25 mouse cellular contexts compared by ENCODE assay signal in the genomic region with DNA sequence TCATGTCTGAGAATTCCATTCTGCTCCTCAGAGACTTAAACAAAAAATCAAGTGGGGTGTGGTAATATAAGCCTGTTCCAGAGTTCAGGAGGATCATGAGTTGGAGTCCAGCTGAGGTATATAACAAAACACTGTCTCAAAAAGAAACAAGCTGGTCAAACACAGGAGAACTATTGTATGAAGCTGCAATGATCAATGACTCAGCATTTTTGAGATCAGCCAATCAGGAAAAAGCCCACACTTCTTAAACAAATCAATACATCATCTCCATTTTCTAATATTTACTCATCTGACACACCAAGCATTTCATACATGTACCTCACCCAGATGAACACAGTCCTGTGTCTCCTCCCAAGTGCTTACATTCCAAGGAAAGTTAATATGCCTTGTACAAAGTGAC.
"Had no signal": no experiment of that assay in that cellular context is flagged by ENCODE, and none has a peak within 500 bp of the region (broad histone marks: within the 10 kb centered on the region; RNA-seq: fewer than 3 reads in every experiment).

No protein-coding gene starts in this region.

- H3K9me3 ChIP-seq: heart, embryonic 13.5 days; heart, embryonic 15.5 days; hindbrain, embryonic 13.5 days; hindbrain, embryonic 15.5 days; limb, embryonic 10.5 days; limb, embryonic 12.5 days; liver, embryonic 13.5 days; liver, embryonic 15.5 days had no signal

- H3K4me1 ChIP-seq: heart, embryonic 15.5 days; hindbrain, embryonic 13.5 days; hindbrain, embryonic 15.5 days; limb, embryonic 10.5 days; limb, embryonic 12.5 days; liver, embryonic 13.5 days; liver, embryonic 15.5 days had no signal

- ATAC-seq: hindbrain, postnatal 0 days; intestine, embryonic 16.5 days had no signal

- H3K27ac ChIP-seq: heart, adult 2 months; heart, embryonic 13.5 days; heart, embryonic 15.5 days; hindbrain, embryonic 13.5 days; hindbrain, embryonic 15.5 days; hindbrain, postnatal 0 days; left cerebral cortex, adult 2 months; limb, embryonic 10.5 days; limb, embryonic 12.5 days; liver, embryonic 13.5 days; liver, embryonic 15.5 days had no signal

- H3K9ac ChIP-seq: heart, embryonic 13.5 days; heart, embryonic 15.5 days; hindbrain, embryonic 13.5 days; hindbrain, embryonic 15.5 days; limb, embryonic 12.5 days; liver, embryonic 13.5 days; liver, embryonic 15.5 days had no signal

- H3K4me3 ChIP-seq: heart, adult 2 months; heart, embryonic 13.5 days; heart, embryonic 15.5 days; hindbrain, embryonic 13.5 days; hindbrain, embryonic 15.5 days; layer of hippocampus, adult 2 months; left cerebral cortex, adult 2 months; limb, embryonic 10.5 days; limb, embryonic 12.5 days; liver, embryonic 13.5 days; liver, embryonic 15.5 days had no signal

- DNase-seq: gastrocnemius, postnatal 14 days; gastrocnemius, postnatal 36 days; heart, adult 11 months; heart, adult 2 months; heart, postnatal 14 days; heart, postnatal 36 days; kidney, adult 11 months; kidney, adult 2 months; kidney, postnatal 10 days; kidney, postnatal 25 days; liver; liver, embryonic 13.5 days had no signal

- H3K27me3 ChIP-seq: heart, embryonic 13.5 days; heart, embryonic 15.5 days; hindbrain, embryonic 13.5 days; hindbrain, embryonic 15.5 days; limb, embryonic 12.5 days; liver, embryonic 13.5 days; liver, embryonic 15.5 days had no signal

- H3K4me2 ChIP-seq: heart, embryonic 11.5 days; heart, embryonic 13.5 days; heart, embryonic 15.5 days; hindbrain, embryonic 13.5 days; hindbrain, embryonic 15.5 days; limb, embryonic 12.5 days; liver, embryonic 11.5 days; liver, embryonic 13.5 days; liver, embryonic 15.5 days had no signal

- H3K36me3 ChIP-seq: heart, embryonic 15.5 days; hindbrain, embryonic 13.5 days; hindbrain, embryonic 15.5 days; limb, embryonic 10.5 days; limb, embryonic 12.5 days; liver, embryonic 13.5 days; liver, embryonic 15.5 days had no signal
